Mouse (Mus musculus): ENCODE data around the gene Ibsp. TPM values are rescaled to one million over a fixed set of nuclear protein-coding genes. Genes with fewer than 3 reads are reported as not detected.

The Ibsp gene
- polyA plus RNA-seq (2012; rRNA removed) = 0.02 TPM in 1 of 2 replicates, not detected in the other

DNA sequence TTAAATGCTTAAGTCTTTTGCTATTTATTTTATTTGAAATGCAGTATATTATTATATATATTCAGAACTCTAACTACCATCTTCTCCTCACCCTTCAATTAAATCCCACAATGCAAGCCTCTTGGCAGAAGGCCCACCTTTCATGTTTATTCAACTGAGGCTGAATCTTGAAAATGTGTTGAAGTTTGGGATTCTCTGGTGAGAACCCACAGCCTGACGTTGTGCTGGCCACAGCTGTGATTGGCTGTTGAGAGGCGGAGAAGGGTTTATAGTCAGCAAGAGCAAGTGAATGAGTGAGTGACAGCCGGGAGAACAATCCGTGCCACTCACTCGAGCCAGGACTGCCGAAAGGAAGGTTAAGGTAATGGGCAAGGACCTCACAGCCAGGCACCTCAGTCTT is at the start of gene Ibsp:
TSS of gene Ibsp (plus strand) at position 178 of the 400 bp plus-strand sequence.

DNA sequence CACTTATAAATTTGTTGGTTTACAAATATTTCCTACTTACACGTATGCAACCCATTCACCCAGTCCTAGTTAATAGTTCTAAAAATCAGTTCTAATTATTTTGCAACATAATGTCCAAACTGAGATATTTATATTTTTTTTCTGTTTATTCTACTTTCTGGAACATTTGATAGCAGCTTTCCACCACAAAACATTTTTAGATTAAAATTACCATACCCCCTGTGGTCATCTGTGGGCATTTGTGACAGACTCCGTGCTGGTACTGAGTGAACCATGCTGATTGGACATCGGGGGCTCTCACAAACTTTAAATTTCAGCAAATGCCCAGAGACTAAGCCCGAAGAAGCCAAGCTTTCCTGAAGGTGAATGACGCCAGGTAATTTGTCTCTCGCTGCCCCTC is 26.1 kb downstream of the Ibsp start, which contains the start of gene Mepe:
TSS of gene Mepe (plus strand) at position 301 of the 400 bp plus-strand sequence.

Other genes starting within 250 kb of the Ibsp start
- not detected in 2 replicates for gene Gm17660, start 221.6 kb upstream of the Ibsp start, polyA plus RNA-seq (2012; rRNA removed)
- gene Sparcl1, start 185.4 kb upstream of the Ibsp start, polyA plus RNA-seq (2012; rRNA removed) = 1.3 and 2.6 TPM in 2 replicates
- gene Dspp, start 128.5 kb upstream of the Ibsp start, polyA plus RNA-seq (2012; rRNA removed) = not detected in 2 replicates
- gene Dmp1, start 96.6 kb upstream of the Ibsp start, polyA plus RNA-seq (2012; rRNA removed) = not detected in 2 replicates
- not detected in 2 replicates for gene Mepe, start 26.2 kb downstream of the Ibsp start, polyA plus RNA-seq (2012; rRNA removed)
- gene Spp1, start 135.9 kb downstream of the Ibsp start, polyA plus RNA-seq (2012; rRNA removed) = 2.6 and 3.6 TPM in 2 replicates
- gene Pkd2, start 160.3 kb downstream of the Ibsp start, polyA plus RNA-seq (2012; rRNA removed) = 2.7 and 3.0 TPM in 2 replicates
- 0.78 and 0.86 TPM in 2 replicates for gene BC005561, start 209.2 kb downstream of the Ibsp start, polyA plus RNA-seq (2012; rRNA removed)